Mouse (Mus musculus) adrenal gland, adult (tissue): Measurements from ENCODE around the gene Ankib1.
A peak's percentile ranks its signal among the peaks of the same experiment; 100 is the strongest.
"Not testable (repeated sequence)": the region's sequence is repeated elsewhere in the genome, so short reads cannot be mapped to it uniquely, and the experiment has no call there.

ENCODE experiments used
- DNase-seq, 2 experiments: peaks; one replicate each; pipeline ENCODE4 v3.0.0; 2022 to 2023; ENCODE audit warnings: low spot score in 1 of 2; ENCODE audit not compliant: inconsistent age in 2 of 2

The Ankib1 gene

GRCm38 (mm10) chr5:3802433-3803291 is at the start of gene Ankib1, which contains the start of gene Krit1:
TSS of gene Ankib1 (minus strand) at chr5:3802925.
TSS of gene Krit1 (plus strand) at chr5:3803184.
- peak; percentile 92 to 98 for DNase-seq

GRCm38 (mm10) chr5:3845026-3845425 is 42.3 kb upstream of the Ankib1 start, which contains the start of gene Lrrd1:
TSS of gene Lrrd1 (plus strand) at chr5:3845173.
- peak; percentile 8 to 37 for DNase-seq

GRCm38 (mm10) chr5:3834107-3834506 is 31.4 kb upstream of the Ankib1 start:
- no peak for DNase-seq

DNA sequence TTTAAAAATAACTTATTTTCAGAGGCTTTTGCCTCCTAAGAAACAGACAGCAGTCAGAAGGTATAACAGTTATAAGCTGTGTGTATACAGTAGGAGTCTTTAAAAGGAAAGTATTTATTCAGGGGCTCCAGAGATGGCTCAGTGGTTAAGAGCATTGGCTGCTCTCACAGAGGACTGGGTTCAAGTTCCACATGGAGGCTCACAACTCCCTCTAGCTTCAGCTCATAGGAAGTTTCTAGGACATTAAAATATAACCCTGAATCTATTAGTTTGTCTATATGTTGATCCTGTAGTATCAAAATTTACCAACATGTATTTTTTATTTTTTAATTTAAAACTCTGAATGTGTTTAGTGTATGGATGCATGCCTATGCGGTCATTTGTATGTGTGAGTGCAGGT is 5.7 kb upstream of the Ankib1 start:
- DNase-seq: no peak

DNA sequence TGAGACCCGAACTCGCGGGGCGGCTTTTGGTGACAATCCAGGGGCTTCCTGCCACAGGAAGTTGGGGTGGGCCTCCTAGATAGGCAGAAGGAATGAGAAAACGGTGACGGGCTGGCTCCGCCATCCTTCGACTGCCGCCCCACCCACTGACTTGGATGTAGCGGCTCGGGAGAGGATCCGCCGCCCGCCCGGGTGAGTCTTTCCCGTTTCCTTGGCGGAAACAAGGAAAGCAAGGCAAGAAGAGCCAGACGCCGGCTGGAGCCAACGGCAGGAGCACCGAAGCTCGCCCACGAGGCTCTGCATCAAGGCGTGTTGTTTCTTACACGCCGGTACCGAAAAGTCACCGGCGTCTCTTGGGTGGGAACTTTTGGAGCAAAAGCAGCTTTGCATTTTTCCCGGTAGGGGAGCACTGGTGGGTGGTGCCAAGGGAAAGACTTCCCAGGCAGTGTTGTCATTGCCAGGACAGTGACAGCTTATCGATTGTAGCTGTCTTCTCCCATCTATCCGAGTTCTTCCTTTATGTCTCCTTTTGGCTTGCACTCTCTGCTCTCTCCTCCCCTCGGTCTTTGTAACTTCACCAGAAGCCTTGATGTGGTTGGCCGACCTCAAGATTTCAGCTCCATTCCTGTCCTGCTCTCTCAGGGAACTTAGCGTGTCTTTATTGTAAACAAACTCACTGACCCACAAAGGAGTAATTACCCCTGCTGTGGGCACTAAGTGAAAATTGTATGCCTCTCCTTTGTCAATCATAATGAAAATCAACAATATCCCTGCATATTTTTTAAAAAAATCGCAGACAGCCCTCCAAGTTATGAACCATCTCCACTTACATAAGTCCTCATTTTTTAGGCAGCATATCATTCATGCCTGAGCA is 804 bp upstream of the Ankib1 start:
- peak in 1 of 2 experiments; percentile 88 for DNase-seq

DNA sequence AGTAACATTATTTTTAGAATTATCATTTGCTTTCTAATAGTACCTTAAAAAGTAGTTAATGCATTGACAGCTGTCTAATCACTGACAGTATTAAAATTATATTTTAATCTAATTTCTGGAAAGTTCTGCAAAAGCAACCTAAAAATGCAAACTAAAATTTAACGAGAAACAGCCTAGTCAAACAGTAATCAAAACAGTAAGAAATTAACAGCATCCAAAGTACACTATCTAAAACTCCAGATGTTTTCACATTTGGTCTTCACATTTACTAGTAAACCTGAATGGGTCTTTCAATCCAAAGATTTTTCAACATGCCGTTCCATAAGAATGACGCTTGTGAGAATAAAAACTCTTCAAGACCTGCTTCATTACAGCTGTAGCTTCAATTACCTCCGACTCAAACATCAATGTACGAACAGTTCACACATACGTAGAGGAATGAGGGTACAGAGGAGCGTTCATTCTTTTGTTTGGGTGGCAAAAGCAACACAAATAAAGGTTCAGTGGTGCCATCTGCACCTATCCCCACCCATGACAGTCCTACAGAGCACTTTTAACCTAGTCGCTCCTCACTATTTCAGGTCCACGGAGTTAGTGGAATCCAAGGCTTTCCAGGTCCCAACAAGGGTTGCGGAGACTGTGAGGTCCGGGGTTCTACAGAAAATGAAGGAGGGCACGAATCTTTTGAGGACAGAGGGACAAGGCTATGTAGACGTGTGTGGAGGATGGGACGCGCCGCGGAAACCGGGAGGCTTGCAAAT is 873 bp downstream of the Ankib1 start:
- no peak for DNase-seq

- no peak for DNase-seq
These were observed 1.8 kb downstream of the Ankib1 start for GRCm38 (mm10) chr5:3800881-3801280.

DNA sequence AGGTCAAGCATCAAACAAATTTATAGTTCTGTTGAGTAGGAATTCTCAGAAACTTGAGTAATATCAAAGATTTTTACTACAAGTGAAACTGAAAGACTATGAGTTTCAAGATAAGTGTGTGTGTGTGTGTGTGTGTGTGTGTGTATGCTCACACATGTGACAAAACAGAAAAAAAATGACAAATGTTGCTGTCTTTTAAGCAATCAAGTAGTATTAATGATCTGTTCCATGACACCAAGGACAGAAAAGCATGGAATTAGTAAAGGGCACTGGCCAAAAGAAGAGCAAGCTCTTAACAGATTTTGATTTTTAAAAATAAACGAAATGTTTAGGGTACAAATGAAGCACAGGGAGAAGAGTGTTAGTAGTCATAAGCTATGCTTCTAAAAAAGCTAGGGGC is 2.7 kb downstream of the Ankib1 start:
- DNase-seq: peak in 1 of 2 experiments; percentile 56

DNA sequence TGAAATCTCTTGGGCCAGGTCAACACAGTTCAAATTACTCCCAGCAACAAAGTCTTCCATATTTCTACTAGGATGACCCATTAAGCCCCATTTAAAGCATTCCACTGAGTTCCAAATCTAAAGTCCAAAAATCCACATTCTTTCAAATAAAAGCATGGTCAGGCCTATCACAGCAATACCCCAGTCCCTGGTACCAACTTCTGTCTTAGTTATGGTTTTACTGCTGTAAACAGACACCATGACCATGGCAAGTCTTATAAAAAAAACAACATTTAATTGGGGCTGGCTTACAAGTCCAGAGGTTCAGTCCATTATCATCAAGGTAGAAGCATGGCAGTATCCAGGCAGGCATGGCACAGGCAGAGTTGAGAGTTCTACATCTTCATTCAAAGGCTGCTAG is 4.1 kb downstream of the Ankib1 start:
- not testable (repeated sequence) for DNase-seq

- DNase-seq: peak in 1 of 2 experiments; percentile 18
These were observed 5.6 kb downstream of the Ankib1 start for GRCm38 (mm10) chr5:3797101-3797500.

GRCm38 (mm10) chr5:3791048-3791447 is 11.7 kb downstream of the Ankib1 start:
- no peak for DNase-seq

- DNase-seq: peak; percentile 53 to 82
These were observed 15.2 kb downstream of the Ankib1 start for GRCm38 (mm10) chr5:3787548-3787947.

DNA sequence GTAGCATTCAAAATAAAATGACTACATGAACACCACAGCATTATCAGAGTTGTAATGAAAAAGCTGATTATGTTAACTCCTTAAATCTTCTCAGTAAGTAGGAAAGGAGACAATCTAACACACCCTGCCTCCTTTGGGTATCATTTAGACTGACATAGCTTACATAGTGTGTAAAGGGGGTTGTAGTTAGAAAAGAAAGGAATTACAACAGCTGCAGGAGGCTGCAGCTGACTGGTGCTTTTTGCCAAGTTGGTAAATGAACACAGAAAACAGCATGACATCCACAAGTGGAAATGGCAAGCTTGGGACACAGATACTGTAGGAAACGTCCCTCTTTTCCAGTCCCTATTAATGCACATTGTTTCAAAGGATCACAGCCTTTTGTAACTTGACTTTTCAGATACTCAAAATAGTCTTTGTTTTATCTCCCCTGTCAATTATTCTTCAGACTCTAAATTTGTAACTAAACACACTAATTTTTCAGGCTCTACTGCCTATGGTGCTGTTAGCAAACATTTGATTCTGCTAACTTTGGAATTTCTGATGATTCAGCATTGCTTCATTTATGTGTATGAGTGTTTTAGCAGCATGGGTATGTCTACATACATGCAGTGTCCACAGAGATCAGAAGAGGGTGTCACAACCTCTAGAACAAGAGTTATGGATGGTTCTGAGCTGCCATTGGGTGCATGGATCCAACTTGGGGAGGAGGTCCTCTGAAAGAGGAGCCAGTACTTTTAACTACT is 17.8 kb downstream of the Ankib1 start:
- DNase-seq: no peak

DNA sequence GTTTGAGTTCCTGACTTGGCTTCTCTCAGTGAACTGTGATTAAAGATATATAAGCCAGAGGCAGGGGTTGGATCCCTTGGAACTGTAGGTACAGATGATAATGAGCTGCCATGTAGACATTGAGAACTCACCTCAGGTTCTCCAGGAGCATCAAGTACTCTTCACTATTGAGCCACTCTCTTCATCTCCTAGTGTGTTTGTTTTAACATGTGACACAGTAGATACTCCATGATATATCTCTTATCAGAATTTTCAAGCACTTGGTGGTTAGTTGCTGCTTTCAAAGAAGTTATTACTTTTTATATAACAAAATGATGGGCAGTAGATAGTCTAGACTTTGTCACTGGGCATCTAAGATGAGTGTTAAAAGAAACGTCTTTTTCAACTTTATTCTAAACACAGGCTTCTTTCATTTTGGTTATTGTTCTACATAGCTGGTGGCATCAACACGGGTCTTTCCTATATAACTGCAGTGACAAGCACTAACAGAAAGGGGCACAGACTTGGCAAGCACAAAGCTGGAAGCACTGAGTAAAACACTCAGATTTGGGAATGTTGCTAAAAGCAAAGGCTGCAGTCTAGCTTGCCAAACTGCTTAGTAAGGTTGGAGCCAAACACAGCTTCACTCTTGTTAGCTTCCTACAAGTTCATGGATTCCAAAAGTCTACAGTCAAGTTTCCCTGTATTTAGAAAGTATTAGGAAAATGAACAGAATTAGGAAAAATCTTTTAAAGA is 18.6 kb downstream of the Ankib1 start:
- no peak for DNase-seq

GRCm38 (mm10) chr5:3782670-3783069 is 20.1 kb downstream of the Ankib1 start:
- no peak for DNase-seq

- peak in 1 of 2 experiments; percentile 69 for DNase-seq
These were observed 30.7 kb downstream of the Ankib1 start for GRCm38 (mm10) chr5:3772017-3772416.

- peak in 1 of 2 experiments; percentile 42 for DNase-seq
These were observed 31.2 kb downstream of the Ankib1 start for GRCm38 (mm10) chr5:3771512-3771911.

DNA sequence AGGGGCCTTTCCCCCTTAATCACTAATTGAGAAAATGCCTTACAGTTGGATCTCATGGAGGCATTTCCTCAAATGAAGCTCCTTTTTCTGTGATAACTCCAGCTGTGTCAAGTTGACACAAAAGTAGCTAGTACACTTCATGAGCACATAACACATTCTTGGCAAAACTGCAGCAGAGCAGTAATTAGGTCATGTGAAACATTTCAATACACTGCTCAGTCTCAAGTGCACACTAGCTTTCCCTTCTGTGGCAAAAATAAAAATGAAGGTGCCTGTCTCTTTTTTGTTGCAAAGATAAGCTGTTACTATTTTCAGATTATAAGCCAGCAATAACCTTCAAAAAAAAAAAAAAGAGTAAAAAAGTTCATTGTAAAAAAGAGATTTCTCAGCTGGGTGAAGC is 52.2 kb downstream of the Ankib1 start:
- not testable (repeated sequence) for DNase-seq

DNA sequence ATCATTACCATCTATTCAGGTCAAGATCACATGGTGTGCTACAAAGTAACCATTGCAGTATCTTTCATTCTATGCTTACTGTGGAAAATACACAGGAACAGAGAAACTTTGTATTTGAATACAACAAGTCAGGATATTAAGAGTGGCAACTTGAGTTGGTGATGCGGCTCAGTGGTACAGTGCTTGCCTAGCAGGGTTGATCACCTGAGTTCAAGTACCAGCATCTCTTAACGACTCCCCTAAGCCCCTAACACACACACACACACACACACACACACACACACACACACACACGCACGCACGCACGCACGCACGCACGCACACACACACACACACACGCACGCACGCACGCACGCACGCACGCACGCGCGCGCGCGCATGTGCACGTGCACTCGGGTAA is 69.9 kb downstream of the Ankib1 start:
- peak; percentile 12 to 68 for DNase-seq

DNA sequence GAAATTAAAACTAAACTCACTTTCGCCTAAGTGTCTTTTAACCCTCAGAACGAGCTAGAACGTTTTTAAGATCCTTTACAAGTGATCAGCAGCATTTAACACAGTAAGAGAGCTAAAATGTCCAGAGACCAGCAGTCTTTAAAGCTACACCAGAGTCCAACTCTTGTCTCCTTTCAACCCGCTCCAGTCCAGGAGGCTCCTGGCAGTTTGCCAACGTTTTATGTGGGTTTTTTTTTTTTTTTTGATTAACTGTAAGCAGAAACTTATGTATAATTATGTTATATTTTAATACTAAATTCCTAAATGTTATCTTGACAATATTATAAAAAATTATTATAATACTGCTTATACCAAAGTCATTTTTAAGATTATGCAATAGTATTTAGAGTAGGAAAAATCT is 73.9 kb downstream of the Ankib1 start:
- no peak for DNase-seq
